Mouse (Mus musculus) bone marrow, adult 2 months (tissue): Measurements from ENCODE around the gene Lrrc49.

ENCODE experiments used
- CTCF ChIP-seq: fragments of 200-500 bp; IDR thresholded peaks from 2 replicates; pipeline ENCODE4 v1.5.1; 2011; ENCODE audit warnings: low read length, control low read depth; ENCODE audit not compliant: control insufficient read depth, insufficient read depth
- POLR2A ChIP-seq: fragments of 200-500 bp; IDR thresholded peaks from 2 replicates; pipeline ENCODE4 v1.6.1; 2011; ENCODE audit warnings: low read depth, mild to moderate bottlenecking, control low read depth, low read length, borderline replicate concordance; ENCODE audit not compliant: control insufficient read depth

- TF ChIP-seq CTCF, result no peak
- TF ChIP-seq POLR2A, result no peak
Observed at GRCm38 (mm10) chr9:60521143-60521542, 166.8 kb downstream of the Lrrc49 start.
